Mouse (Mus musculus) midbrain, embryonic 12.5 days (tissue): ENCODE results near the gene Lyzl4. TPM values are rescaled to one million over a fixed set of nuclear protein-coding genes. Genes with fewer than 3 reads are reported as not detected.

Experiments used
- ATAC-seq: fragments of 200-750 bp; cut with Nextera tagmentation; 2 replicates; pipeline ENCODE4 v1.8.0; 2017; ENCODE audit warnings: low read depth, moderate TSS enrichment, moderate library complexity; ENCODE audit not compliant: low FRiP score
- H3K27ac ChIP-seq: fragments of 300-500 bp; sonication (generic); replicated peaks from 2 replicates; pipeline ENCODE4 v1.5.1; 2016; ENCODE audit warnings: mild to moderate bottlenecking
- H3K27me3 ChIP-seq: fragments of 300-500 bp; sonication (generic); 2 replicates; pipeline ENCODE4 v1.6.1; 2016; ENCODE audit warnings: mild to moderate bottlenecking
- H3K36me3 ChIP-seq: fragments of 300-500 bp; sonication (generic); 2 replicates; pipeline ENCODE4 v1.6.1; 2016
- H3K4me1 ChIP-seq: fragments of 300-500 bp; sonication (generic); 2 replicates; pipeline ENCODE4 v1.6.1; 2016
- H3K4me2 ChIP-seq: fragments of 300-500 bp; sonication (generic); replicated peaks from 2 replicates; pipeline ENCODE4 v1.6.1; 2016; ENCODE audit warnings: mild to moderate bottlenecking, moderate library complexity
- H3K4me3 ChIP-seq: fragments of 300-500 bp; sonication (generic); 2 replicates; pipeline ENCODE4 v1.5.1; 2016; ENCODE audit warnings: mild to moderate bottlenecking
- H3K9ac ChIP-seq: fragments of 300-500 bp; sonication (generic); replicated peaks from 2 replicates; pipeline ENCODE4 v1.6.1; 2016; ENCODE audit warnings: mild to moderate bottlenecking, moderate library complexity
- H3K9me3 ChIP-seq: fragments of 300-500 bp; sonication (generic); 2 replicates; pipeline ENCODE4 v1.6.1; 2016; ENCODE audit warnings: mild to moderate bottlenecking
- WGBS: fragments of 180-500 bp; shearing (Covaris S2); methylation state at CpG from one replicate; pipeline ENCODE4 v1.1.7; 2016; 5-methylcytosine and 5-hydroxymethylcytosine counted together
- polyA plus RNA-seq: library from polyadenylated mRNA; unstranded; fragments of >200 nt; fragmentation: Nextera tagmentation; extraction: Ambion mirVana; gene quantifications from 2 replicates; pipeline ENCODE4 v1.2.1, GENCODE M21; 2016

Lyzl4 gene
- polyA plus RNA-seq, 1 experiment from 2014 or later, result not detected

DNA sequence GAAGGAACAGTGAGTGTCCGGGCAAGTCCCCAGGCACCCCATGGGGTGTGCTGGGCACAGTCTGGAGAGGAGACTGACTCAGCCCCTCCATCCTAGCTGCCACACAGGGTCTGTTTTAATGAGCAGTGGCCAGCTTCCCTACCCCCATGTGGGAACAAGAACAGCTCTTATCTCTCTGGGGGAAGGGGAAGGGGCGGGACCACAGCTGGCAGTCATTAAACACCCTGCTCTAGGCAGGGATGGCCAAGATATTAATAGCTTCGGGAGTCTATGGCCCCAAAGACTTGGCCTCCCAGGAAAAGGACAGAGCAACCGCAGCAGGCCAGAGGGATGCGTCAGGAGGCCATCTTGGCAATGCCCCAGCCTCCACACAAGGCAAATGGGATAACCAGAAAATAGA, 30.4 kb upstream of the Lyzl4 start:
- Histone ChIP-seq H3K27ac (no peak overlapping the region), H3K4me1 (peaks cover 23% of the 10 kb centered on the region), H3K9ac (no peak overlapping the region), H3K36me3 (no peaks in the 10 kb centered on the region), H3K4me3 (no peak overlapping the region), H3K9me3 (no peaks in the 10 kb centered on the region), H3K4me2 (no peak overlapping the region), H3K27me3 (peaks cover 35% of the 10 kb centered on the region)
- no peak for ATAC-seq
- 74% methylated on average over 5 of the region's 5 CpGs for WGBS

DNA sequence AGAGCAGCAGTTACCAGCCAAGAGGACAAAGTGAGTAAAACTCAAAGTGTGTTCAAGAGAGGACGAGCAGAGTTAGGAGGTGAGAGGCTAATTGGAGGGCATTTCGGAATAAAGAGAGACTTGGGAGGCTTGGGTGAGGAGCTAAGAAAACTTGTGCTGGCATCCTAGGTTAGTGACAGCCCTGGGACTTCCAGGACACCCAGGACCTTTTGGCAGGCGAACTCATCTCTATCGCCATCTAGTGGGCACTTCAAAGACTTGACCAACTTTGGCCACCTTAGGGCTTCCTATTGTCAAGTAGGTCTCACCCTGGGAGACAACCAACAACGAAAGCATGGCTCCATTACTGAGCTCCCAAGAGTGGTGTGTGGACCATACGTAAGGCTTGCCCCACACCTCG, 29.4 kb upstream of the Lyzl4 start:
- 24% methylated on average over 7 of the region's 7 CpGs for WGBS
- Histone ChIP-seq H3K27me3 (peaks cover 41% of the 10 kb centered on the region), H3K9ac (no peak overlapping the region), H3K4me1 (peaks cover 23% of the 10 kb centered on the region), H3K27ac (no peak overlapping the region), H3K4me3 (no peak overlapping the region), H3K36me3 (no peaks in the 10 kb centered on the region), H3K9me3 (no peaks in the 10 kb centered on the region), H3K4me2 (no peak overlapping the region)
- no peak for ATAC-seq

- peak overlapping the region; percentile 35; the same call in 1 of the 2 replicates for H3K9ac ChIP-seq
- peak; percentile 71 for ATAC-seq
Measured at GRCm38 (mm10) chr9:121669348-121669791, 27.5 kb upstream of the Lyzl4 start.

DNA sequence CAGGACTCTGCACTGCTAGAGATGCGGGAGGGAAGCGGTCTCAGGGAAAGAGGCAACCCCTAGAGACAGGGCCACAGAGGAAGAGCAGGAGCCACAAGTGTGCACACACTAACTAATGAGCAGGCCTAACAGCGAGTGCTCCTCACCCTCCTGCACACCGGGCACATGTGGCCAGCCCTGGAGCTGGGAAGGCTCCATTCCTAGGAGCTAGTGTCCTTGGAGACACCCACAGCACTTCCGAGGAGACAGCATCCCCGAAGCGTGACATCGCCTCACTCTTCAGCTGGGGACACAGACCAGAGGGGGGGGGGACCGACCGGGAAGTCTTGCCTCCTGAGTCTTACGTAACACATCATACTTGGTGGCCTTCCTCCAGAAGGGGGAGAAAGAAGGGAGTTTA, 25.9 kb upstream of the Lyzl4 start:
- no peak overlapping the region for H3K4me3 ChIP-seq
- H3K4me1 ChIP-seq, result peaks cover 23% of the 10 kb centered on the region
- WGBS, result 74% methylated on average over 10 of the region's 11 CpGs
- H3K4me2 ChIP-seq, result no peak overlapping the region
- no peaks in the 10 kb centered on the region for H3K36me3 ChIP-seq
- H3K27me3 ChIP-seq, result peaks cover 38% of the 10 kb centered on the region
- H3K27ac ChIP-seq, result no peak overlapping the region
- no peaks in the 10 kb centered on the region for H3K9me3 ChIP-seq
- ATAC-seq, result no peak
- H3K9ac ChIP-seq, result no peak overlapping the region

More at GRCm38 (mm10) chr9:121669348-121669791, 27.5 kb upstream of the Lyzl4 start:
- H3K4me2 ChIP-seq, result peak overlapping the region; percentile 56
- no peaks in the 10 kb centered on the region for H3K36me3 ChIP-seq
- H3K4me1 ChIP-seq, result peaks cover 23% of the 10 kb centered on the region
- WGBS, result under 1% methylated on average over 28 of the region's 28 CpGs
- no peak overlapping the region for H3K27ac ChIP-seq
- peaks cover 41% of the 10 kb centered on the region for H3K27me3 ChIP-seq
- H3K4me3 ChIP-seq, result peak overlapping the region; percentile 32
- H3K9me3 ChIP-seq, result no peaks in the 10 kb centered on the region

- Histone ChIP-seq H3K36me3 (no peaks in the 10 kb centered on the region), H3K4me1 (peaks cover 23% of the 10 kb centered on the region), H3K27ac (0 out of 2 replicates have a peak overlapping the region, but pooled peaks have one; percentile 6), H3K9me3 (no peaks in the 10 kb centered on the region), H3K4me3 (no peak overlapping the region), H3K4me2 (no peak overlapping the region), H3K27me3 (peaks cover 38% of the 10 kb centered on the region), H3K9ac (no peak overlapping the region; the same call in 1 of the 2 replicates)
- WGBS, result 75% methylated on average over 16 of the region's 16 CpGs
- ATAC-seq, result no peak
Measured at GRCm38 (mm10) chr9:121666957-121667630, 25.2 kb upstream of the Lyzl4 start.

- H3K27ac ChIP-seq, result no peak overlapping the region
- H3K4me3 ChIP-seq, result no peak overlapping the region
- H3K27me3 ChIP-seq, result peaks cover 32% of the 10 kb centered on the region
- no peak for ATAC-seq
- no peaks in the 10 kb centered on the region for H3K36me3 ChIP-seq
- H3K4me2 ChIP-seq, result no peak overlapping the region
- 88% methylated on average over 5 of the region's 5 CpGs for WGBS
- H3K4me1 ChIP-seq, result peaks cover 6% of the 10 kb centered on the region; the same call in 1 of the 2 replicates
- H3K9ac ChIP-seq, result no peak overlapping the region
- H3K9me3 ChIP-seq, result no peaks in the 10 kb centered on the region
Measured at GRCm38 (mm10) chr9:121664104-121664503, 22.2 kb upstream of the Lyzl4 start.

- 80% methylated on average over 6 of the region's 6 CpGs for WGBS
Measured at GRCm38 (mm10) chr9:121663467-121663866, 21.6 kb upstream of the Lyzl4 start.

GRCm38 (mm10) chr9:121659791-121660190, 17.9 kb upstream of the Lyzl4 start:
- WGBS, result 79% methylated on average over 7 of the region's 7 CpGs
- H3K4me2 ChIP-seq, result no peak overlapping the region
- ATAC-seq, result no peak
- no peak overlapping the region for H3K27ac ChIP-seq
- H3K36me3 ChIP-seq, result no peaks in the 10 kb centered on the region
- peaks cover 8% of the 10 kb centered on the region for H3K27me3 ChIP-seq
- H3K9me3 ChIP-seq, result no peaks in the 10 kb centered on the region
- H3K4me3 ChIP-seq, result no peak overlapping the region
- H3K9ac ChIP-seq, result no peak overlapping the region
- H3K4me1 ChIP-seq, result no peaks in the 10 kb centered on the region

More at GRCm38 (mm10) chr9:121663467-121663866, 21.6 kb upstream of the Lyzl4 start:
- no peaks in the 10 kb centered on the region for H3K9me3 ChIP-seq
- no peak overlapping the region for H3K4me3 ChIP-seq
- H3K4me2 ChIP-seq, result no peak overlapping the region
- H3K27ac ChIP-seq, result no peak overlapping the region
- 0 out of 2 replicates have a peak, but pooled peaks cover 4% of the 10 kb centered on the region for H3K4me1 ChIP-seq
- H3K9ac ChIP-seq, result no peak overlapping the region
- H3K27me3 ChIP-seq, result peaks cover 26% of the 10 kb centered on the region
- H3K36me3 ChIP-seq, result no peaks in the 10 kb centered on the region
- no peak for ATAC-seq

DNA sequence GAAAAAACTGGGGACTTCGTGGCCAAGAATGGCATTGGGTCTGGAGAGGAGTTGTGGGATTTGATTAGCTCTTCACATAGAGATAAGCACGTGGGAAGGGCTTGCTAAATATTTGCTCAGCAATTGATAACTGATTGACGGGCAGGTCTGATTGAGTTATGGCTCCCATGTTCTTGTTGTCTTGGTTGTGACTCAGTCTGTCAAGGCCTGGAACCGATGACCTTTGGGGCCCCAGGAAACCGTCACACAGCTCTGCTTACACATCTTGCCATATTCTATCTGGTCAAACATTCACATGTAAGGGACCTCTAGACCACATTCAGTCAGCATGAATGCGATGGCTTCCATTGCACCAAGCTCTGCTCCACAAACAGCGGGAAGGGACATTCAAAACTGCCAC, 16.4 kb upstream of the Lyzl4 start:
- H3K4me2 ChIP-seq, result no peak overlapping the region
- H3K36me3 ChIP-seq, result no peaks in the 10 kb centered on the region
- H3K9me3 ChIP-seq, result no peaks in the 10 kb centered on the region
- no peak overlapping the region for H3K9ac ChIP-seq
- no peak overlapping the region for H3K4me3 ChIP-seq
- WGBS, result 85% methylated on average over 7 of the region's 7 CpGs
- ATAC-seq, result no peak
- H3K27me3 ChIP-seq, result peaks cover 8% of the 10 kb centered on the region
- no peak overlapping the region for H3K27ac ChIP-seq
- no peaks in the 10 kb centered on the region for H3K4me1 ChIP-seq

- no peaks in the 10 kb centered on the region for H3K36me3 ChIP-seq
- H3K4me1 ChIP-seq, result no peaks in the 10 kb centered on the region
- WGBS, result 77% methylated on average over 13 of the region's 13 CpGs
- H3K4me2 ChIP-seq, result no peak overlapping the region
- peaks cover 8% of the 10 kb centered on the region for H3K27me3 ChIP-seq
- no peak for ATAC-seq
- no peaks in the 10 kb centered on the region for H3K9me3 ChIP-seq
- H3K9ac ChIP-seq, result no peak overlapping the region
- no peak overlapping the region for H3K27ac ChIP-seq
- H3K4me3 ChIP-seq, result no peak overlapping the region
Measured at GRCm38 (mm10) chr9:121657143-121657542, 15.2 kb upstream of the Lyzl4 start.

DNA sequence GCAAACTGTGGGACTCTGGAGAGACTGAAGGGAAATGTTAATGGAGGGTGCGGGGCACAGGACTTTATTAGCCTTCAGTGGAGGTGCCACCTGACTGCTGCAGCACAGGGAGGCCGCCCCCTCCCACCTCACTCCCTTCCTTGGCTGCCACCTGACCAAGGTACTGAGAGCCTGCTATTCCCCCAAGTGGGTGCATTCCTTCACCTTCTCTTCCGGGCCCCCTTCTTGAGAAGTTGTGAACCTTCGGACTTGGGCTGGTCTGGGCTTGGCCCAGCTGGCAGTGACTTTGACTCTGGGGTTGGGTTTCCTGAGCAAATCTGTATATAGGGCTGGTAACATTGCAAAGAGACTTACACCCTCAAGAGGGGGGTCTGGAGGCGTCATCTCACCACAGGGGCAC, 14.4 kb upstream of the Lyzl4 start:
- ATAC-seq, result no peak
- H3K27me3 ChIP-seq, result peaks cover 7% of the 10 kb centered on the region

DNA sequence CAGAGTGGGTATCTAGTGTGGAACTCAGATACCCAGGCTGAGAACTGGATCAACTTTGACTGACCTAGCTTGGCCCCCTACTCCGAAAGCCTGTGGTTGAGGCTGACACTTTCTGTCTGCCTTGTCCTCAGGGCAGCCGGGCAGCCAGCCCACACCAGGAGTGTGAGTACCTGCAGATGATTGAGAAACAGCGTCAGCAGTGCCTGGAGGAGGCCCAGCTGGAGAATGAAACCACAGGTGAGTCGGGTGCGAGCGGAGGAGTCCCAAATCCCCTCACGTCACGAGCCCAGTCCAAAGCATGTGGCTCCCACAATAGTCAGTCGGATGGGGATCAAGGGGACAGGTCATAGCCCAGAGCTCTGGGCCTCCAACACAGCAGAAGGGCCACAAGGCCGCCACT, 11.8 kb upstream of the Lyzl4 start:
- Histone ChIP-seq H3K4me2 (no peak overlapping the region), H3K9ac (no peak overlapping the region), H3K27me3 (no peaks in the 10 kb centered on the region), H3K4me3 (no peak overlapping the region), H3K36me3 (no peaks in the 10 kb centered on the region), H3K9me3 (no peaks in the 10 kb centered on the region), H3K27ac (no peak overlapping the region), H3K4me1 (no peaks in the 10 kb centered on the region)
- no peak for ATAC-seq
- 88% methylated on average over 10 of the region's 10 CpGs for whole genome bisulfite sequencing

More for the DNA sequence above, 14.4 kb upstream of the Lyzl4 start:
- no peak overlapping the region for H3K4me2 ChIP-seq
- WGBS, result 84% methylated on average over 5 of the region's 5 CpGs
- H3K4me1 ChIP-seq, result no peaks in the 10 kb centered on the region
- no peak overlapping the region for H3K27ac ChIP-seq
- H3K36me3 ChIP-seq, result no peaks in the 10 kb centered on the region
- no peak overlapping the region for H3K9ac ChIP-seq
- no peak overlapping the region for H3K4me3 ChIP-seq
- no peaks in the 10 kb centered on the region for H3K9me3 ChIP-seq
